Comparison of ENCODE assay signal across 9 mouse cellular contexts in the genomic region with DNA sequence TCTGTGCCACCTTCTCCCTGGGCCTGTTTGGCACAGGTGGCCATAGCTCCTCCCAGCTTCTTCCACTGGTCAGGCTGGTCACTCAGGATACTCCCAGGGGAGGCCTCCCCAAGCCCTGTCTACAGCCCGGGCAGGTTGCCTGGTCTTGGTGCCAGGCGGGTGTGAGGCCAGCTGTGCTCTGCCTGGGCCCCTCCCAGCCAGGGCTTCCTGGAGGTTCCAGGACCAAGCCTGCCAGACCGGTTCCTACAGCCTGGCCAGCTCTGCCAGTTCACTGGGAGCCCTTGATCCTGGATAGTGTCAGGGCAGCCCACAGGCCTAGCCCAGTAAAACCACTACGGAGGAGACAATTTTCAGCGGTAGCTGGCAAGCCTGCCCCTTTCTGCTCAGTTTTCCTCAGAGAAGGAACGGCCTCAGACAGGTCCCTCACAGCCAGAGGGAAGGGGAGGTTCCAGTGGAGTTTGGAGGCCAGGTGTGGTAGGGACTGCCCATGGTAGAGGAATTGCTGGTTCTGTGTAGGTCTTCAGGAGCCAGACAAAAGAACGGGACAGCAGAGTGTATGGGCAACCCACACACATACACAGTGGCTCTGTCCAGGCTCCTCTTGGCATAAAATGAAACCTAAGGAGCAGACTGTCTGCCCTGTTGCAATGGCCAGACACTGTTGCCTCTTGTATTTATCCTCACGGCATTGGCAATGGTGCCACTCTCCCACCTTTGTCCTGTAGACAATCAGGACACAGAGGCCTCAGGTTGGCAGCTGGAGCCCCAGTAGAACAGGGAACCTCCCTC.
DNase-seq lines count a peak whose midpoint lies in the region; ATAC-seq and TF ChIP-seq lines count a peak whose summit lies in the region.
"Had no signal": no experiment of that assay in that cellular context is flagged by ENCODE, and none has a peak within 500 bp of the region (broad histone marks: within the 10 kb centered on the region; RNA-seq: fewer than 3 reads in every experiment).

No protein-coding gene starts in this region.

- no peak for ATAC-seq in limb, embryonic 13.5 days (ENCODE audit: low FRiP score, low read depth)
- ATAC-seq in liver, postnatal 0 days: no peak

- H3K4me1 ChIP-seq in limb, embryonic 13.5 days: peaks cover 69% of the 10 kb centered on the region
- peaks cover 23% of the 10 kb centered on the region for H3K4me1 ChIP-seq in liver, postnatal 0 days (ENCODE audit: insufficient read depth)

- H3K36me3 ChIP-seq in limb, embryonic 13.5 days: peaks cover 19% of the 10 kb centered on the region
- no peaks in the 10 kb centered on the region for H3K36me3 ChIP-seq in liver, postnatal 0 days (replicated peaks; ENCODE audit: insufficient read depth, low read length)
- H3K36me3 ChIP-seq: liver, embryonic 13.5 days had no signal

- intact Hi-C loops in heart, postnatal 14 days (cut with DNase I): no loop called here

- H3K27ac ChIP-seq in limb, embryonic 13.5 days: peak overlapping the region; percentile 94
- no peak overlapping the region for H3K27ac ChIP-seq in liver, postnatal 0 days (ENCODE audit: low read depth)
- H3K27ac ChIP-seq: liver, embryonic 13.5 days had no signal

- H3K27me3 ChIP-seq in limb, embryonic 13.5 days: no peaks in the 10 kb centered on the region
- no peaks in the 10 kb centered on the region for H3K27me3 ChIP-seq in liver, postnatal 0 days (ENCODE audit: insufficient read depth, low read length)

- H3K4me3 ChIP-seq in limb, embryonic 13.5 days: no peak overlapping the region
- H3K4me3 ChIP-seq in liver, postnatal 0 days (ENCODE audit: low read depth, low read length): no peak overlapping the region

- no peaks in the 10 kb centered on the region for H3K9me3 ChIP-seq in limb, embryonic 13.5 days
- no peaks in the 10 kb centered on the region for H3K9me3 ChIP-seq in liver, postnatal 0 days (ENCODE audit: low read length)
- H3K9me3 ChIP-seq: liver, embryonic 13.5 days had no signal

- WGBS in limb, embryonic 13.5 days: 66% methylated on average over 8 of the region's 8 CpGs
- WGBS in liver, postnatal 0 days (ENCODE audit: insufficient replicate concordance): 76% methylated on average over 8 of the region's 8 CpGs

- no peak overlapping the region for H3K9ac ChIP-seq in limb, embryonic 13.5 days
- H3K9ac ChIP-seq in liver, postnatal 0 days (replicated peaks): no peak overlapping the region

- peak; percentile 45 for DNase-seq in NIH3T3 (ENCODE audit: low read depth)
- peak; percentile 58 to 59 for DNase-seq in cerebellum, postnatal 14 days
- DNase-seq in heart, postnatal 14 days: peak; percentile 72 to 83
- peak; percentile 79 for DNase-seq in urinary bladder, adult 2 months (ENCODE audit: low spot score)
- no peak for DNase-seq in thymus, postnatal 14 days
- no peak for DNase-seq in embryo, embryonic 9.5 days (ENCODE audit: extremely low spot score)
- no peak for DNase-seq in liver, postnatal 0 days
- DNase-seq: liver, embryonic 13.5 days had no signal

- TF ChIP-seq CTCF in liver, postnatal 0 days (IDR thresholded peaks at IDR 0.05; ENCODE audit: low read depth): no peak

- no peak overlapping the region for H3K4me2 ChIP-seq in limb, embryonic 13.5 days (replicated peaks)
- H3K4me2 ChIP-seq in liver, postnatal 0 days (ENCODE audit: low read depth, low read length): no peak overlapping the region

- TF ChIP-seq EP300 in liver, postnatal 0 days (IDR thresholded peaks at IDR 0.05; ENCODE audit: low read depth): no peak

Comparison
In these comparisons a context has a peak if more than half of its experiments do, and no peak if none do; other contexts are left out.
1. DNase-seq: peak in NIH3T3 (single experiment), cerebellum, postnatal 14 days (2 of 2), heart, postnatal 14 days (2 of 2) and urinary bladder, adult 2 months (single experiment); none in thymus, postnatal 14 days (single experiment), embryo, embryonic 9.5 days (single experiment) and liver, postnatal 0 days (single experiment).